Mouse (Mus musculus) kidney, adult 8-10 months (tissue): ENCODE data around the gene Rab6b.
A peak's percentile ranks its signal among the peaks of the same experiment; 100 is the strongest.
"Not testable (repeated sequence)": the region's sequence is repeated elsewhere in the genome, so short reads cannot be mapped to it uniquely, and the experiment has no call there.

ENCODE experiments used
- DNase-seq, 2 experiments: peaks; one replicate each; pipeline ENCODE4 v3.0.0; 2022

The Rab6b gene

GRCm38 (mm10) chr9:103146257-103146656, 34.7 kb downstream of the Rab6b start:
- DNase-seq, result no peak

GRCm38 (mm10) chr9:103146703-103147102, 35.1 kb downstream of the Rab6b start:
- no peak for DNase-seq

DNA sequence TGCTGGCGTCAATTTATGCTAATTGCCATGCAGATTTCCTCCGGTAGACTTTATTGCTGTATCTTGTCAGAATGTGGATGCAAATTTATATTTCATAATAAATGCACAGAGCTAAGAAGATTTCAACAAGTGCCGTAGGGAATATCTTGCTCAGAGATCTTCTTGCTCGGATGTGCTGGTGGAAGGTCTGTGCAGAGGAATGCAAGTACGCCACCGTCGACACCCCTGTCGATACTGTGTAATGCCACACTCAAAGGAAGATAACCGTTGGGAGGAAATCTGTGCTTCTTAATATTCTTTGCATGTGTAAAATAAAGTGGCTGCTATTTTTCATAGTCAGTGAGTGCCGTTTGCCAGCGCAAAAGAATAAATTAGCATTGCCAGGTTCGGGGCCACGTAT, 35.5 kb downstream of the Rab6b start:
- no peak for DNase-seq

DNA sequence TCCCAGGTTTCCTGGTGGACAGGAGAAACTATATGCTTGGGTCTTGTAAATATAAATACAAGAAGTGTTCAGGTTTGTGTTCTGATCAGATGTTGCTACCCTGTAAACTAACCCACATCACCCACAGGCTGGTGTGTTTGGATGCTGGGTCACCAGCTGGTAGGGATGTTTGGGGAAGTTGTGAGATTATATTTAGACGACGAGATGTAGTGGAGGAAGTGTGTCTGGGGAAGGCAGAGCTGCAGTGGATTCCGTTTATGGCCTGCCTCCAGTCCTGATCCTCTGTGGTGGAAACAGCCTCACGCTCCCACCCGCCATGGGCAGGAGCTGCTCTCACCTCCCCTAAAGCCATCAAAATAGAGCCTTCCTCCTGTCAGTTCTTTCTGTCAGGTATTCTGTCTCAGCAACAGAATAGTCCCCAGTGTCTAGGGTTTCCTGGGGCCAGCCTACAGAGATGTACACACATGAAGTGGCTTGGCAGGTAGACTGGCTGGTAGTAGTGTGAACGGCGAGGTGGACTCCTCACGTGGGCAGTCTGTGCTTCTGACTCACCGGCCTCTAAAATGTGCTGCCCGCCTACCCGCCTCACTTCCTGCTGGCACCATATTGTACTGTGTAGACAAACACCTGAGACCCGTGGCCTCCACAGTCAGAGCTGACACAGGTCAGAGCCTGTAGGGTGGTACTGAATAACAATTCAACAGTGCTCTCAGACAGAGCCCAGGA, 37.6 kb downstream of the Rab6b start:
- no peak for DNase-seq

GRCm38 (mm10) chr9:103153286-103153685, 41.7 kb downstream of the Rab6b start:
- DNase-seq, result no peak

DNA sequence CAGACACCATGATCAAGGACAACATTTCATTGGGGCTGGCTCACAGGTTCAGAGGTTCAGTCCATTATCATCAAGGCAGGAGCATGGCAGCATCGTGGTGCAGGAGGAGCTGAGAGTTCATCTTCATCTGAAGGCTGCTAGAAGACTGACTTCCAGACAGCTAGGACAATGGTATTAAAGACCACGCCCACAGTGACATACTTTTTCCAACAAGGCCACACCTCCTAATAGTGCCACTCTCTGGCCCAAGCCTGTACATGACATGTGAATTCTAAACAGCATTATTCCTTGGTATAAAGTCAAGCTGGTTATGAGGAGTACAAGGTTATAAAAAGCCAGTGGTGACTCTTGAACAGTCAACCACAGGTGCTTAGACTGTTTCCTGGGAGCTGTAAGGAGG, 43.0 kb downstream of the Rab6b start:
- no peak for DNase-seq

- DNase-seq, result not testable (repeated sequence)
Observed at GRCm38 (mm10) chr9:103155158-103155557, 43.6 kb downstream of the Rab6b start.

DNA sequence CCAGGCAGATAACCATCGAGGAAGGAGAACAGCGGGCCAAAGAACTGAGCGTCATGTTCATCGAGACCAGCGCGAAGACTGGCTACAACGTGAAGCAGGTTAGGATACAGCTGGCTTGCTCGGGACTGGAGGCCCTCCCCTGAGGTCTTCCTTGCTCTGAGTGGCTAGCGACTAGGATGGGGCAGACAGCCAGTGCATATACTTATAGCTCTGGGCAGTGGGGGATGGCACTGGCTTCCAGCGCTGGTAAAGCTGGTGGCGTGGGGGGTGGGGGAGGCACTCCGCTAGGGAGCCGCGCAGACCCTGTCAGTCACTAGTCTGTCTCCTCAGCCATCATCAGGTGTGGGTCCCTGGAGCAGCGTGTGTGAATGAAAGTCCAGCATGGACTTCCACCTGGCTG, 52.2 kb downstream of the Rab6b start:
- DNase-seq, result no peak

DNA sequence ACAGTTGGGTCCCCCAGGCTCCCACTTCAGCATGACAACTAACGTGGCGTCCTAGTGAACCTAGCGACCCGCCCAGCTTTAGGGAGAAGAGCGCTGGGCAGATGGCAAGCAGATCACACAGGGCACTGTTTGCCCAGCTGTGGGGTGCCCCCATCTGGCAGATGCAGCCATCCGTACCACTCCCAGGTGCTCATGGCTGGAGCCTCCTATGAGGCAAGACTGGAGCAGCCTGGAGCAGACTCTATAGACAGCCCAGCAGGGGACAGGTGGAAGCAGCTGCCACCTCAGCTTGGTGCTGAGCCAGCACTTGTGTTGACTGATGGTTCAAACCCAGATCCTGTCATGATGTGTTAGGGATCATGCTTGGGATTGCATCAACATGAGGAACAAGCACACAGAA, 56.5 kb downstream of the Rab6b start:
- no peak for DNase-seq

GRCm38 (mm10) chr9:103168771-103169170, 57.2 kb downstream of the Rab6b start:
- DNase-seq, result no peak

GRCm38 (mm10) chr9:103174771-103175519, 63.4 kb downstream of the Rab6b start:
- peak in 1 of 2 experiments; percentile 42 for DNase-seq

- DNase-seq, result no peak
Observed at GRCm38 (mm10) chr9:103175692-103176091, 64.1 kb downstream of the Rab6b start.

- no peak for DNase-seq
Observed at GRCm38 (mm10) chr9:103180303-103180702, 68.7 kb downstream of the Rab6b start.

GRCm38 (mm10) chr9:103180807-103181565, 69.4 kb downstream of the Rab6b start:
- DNase-seq, result peak; percentile 53 to 66

GRCm38 (mm10) chr9:103181886-103182285, 70.3 kb downstream of the Rab6b start:
- DNase-seq, result no peak

GRCm38 (mm10) chr9:103184855-103185254, 73.3 kb downstream of the Rab6b start:
- DNase-seq, result no peak

- DNase-seq, result no peak
Observed at GRCm38 (mm10) chr9:103185946-103186345, 74.4 kb downstream of the Rab6b start.

GRCm38 (mm10) chr9:103186747-103187146, 75.2 kb downstream of the Rab6b start:
- DNase-seq, result peak; percentile 64 to 69

GRCm38 (mm10) chr9:103188416-103188815, 76.8 kb downstream of the Rab6b start:
- no peak for DNase-seq

DNA sequence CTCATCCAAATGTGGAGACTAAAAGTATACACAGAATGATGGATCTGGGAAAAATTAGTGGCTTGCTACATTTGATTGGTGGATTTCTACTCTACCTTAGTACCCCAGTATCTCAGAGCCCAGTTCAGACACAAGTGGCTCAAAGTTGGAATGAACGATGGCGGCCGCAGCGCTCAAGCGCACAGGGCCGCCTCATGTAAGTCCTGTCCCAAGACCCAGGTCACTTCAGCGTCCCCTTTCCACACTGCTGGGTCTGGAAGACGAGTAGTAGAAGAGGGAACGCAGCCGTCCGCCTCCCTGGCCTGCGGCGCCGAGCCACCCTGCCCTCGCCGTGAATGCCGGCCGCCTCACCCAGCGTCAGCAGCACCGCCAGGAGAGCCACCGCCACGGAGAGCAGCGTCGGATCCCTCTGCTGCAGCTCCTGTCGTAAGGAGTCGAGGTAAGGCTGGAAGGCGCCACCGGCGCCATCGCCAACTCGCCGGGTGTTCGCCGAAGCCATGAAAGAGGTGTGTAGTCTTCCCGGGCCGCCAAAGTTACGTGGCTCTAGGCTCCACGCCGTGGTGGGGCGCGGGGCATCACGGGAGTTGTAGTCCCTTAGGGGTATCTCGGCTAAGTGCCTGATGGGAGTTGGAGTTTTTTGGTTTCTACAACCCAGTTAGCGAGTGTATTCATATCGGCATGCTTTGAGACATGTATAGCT, 90.1 kb downstream of the Rab6b start, which contains the start of gene Srprb:
TSS of gene Srprb (minus strand) at position 577 of the 700 bp plus-strand sequence.
- peak; percentile 89 to 93 for DNase-seq

DNA sequence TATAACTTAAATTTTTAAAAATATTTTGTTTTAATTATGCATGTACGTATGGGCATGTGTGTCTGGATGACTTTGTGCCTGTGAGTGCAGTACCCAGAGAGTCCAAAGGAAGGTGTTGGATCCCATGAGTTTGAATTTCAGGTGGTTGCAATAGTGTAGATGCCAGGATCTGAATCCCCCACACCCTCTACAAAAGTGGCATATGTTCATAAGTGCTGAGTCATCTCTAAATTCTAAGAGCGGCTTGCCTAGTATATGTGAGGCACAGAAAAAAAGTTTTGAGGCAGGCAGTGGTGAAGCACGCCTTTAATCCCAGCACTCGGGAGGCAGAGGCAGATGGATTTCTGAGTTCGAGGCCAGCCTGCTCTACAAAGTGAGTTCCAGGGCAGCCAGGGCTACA, 94.2 kb downstream of the Rab6b start:
- no peak for DNase-seq

DNA sequence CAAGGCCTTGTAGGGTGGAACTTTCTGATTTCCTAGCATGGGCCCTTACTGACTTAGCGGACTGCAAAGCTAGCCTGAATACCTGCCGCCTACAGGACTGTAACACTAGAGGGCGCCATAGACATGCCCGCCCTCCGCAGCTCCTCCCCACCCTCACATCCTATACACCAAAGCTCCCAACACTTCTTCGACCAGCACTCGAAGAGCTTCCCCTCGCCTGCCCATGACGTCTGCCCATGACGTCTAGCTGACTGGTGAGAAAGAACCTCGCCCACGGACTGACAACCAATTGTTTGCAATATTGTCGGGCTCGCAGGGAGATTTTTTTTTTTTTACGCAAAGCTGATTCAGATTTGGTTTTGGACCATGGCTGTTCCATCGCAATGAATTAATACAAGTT, 96.3 kb downstream of the Rab6b start:
- peak; percentile 56 to 58 for DNase-seq
